Mouse (Mus musculus): ENCODE results near the gene Asb7. TPM values are rescaled to one million over a fixed set of nuclear protein-coding genes. Genes with fewer than 3 reads are reported as not detected.

The Asb7 gene
- total RNA-seq, 2 experiments from 2014 or later = 16.4 to 19.2 TPM

DNA sequence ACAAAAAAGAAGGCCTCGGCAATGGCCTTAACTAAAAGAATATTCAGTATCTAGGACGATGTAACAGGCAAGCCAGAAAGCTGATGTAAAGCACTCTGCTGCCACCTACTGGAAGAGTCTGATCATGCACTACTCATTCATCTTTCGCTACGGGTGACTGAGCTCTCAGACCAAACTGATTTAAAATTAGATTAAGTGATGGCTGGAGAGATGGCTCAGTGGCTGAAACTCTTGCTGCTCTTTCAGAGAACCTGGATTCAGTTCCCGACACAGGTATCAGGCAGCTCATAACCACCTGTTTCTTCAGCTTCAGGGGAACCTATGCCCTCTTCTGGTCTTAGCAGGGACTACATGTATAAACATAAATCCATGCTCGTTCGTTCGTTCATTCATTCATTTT lies 27.8 kb downstream of the Asb7 start:
- intact Hi-C loops (cut with DNase I) = loop anchor here (2.0 to 5.0 kb wide), 4 partner anchors 225 to 555 kb away; no protein-coding TSS in a partner anchor
- DNase-seq (ENCODE audit: extremely low spot score in 1 of 2, low spot score in 2 of 2) = peak; percentile 69 to 82

DNA sequence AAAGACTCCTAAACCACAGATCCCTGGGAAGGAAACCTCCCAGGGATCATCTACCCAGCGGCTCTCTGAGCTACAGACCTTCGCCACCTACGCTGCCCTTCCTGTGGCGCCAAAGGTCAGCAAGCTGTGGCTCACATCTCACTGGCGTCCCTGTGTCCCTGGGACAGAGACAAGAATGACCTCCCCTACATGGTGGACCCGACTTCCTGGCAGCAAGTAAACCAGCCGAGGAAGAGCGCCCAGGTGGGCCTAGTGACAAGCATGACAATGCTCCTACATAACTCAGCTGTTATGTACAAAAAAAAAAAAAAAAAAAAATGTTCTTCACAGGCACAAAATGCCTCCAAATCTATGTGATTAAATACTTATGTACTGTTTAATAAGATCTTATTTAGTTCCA lies 28.4 kb downstream of the Asb7 start:
- no peak for DNase-seq (ENCODE audit: extremely low spot score in 1 of 2, low spot score in 2 of 2)
- intact Hi-C loops (cut with DNase I) = loop anchor here (2.0 to 5.0 kb wide), 4 partner anchors 224 to 554 kb away; no protein-coding TSS in a partner anchor

DNA sequence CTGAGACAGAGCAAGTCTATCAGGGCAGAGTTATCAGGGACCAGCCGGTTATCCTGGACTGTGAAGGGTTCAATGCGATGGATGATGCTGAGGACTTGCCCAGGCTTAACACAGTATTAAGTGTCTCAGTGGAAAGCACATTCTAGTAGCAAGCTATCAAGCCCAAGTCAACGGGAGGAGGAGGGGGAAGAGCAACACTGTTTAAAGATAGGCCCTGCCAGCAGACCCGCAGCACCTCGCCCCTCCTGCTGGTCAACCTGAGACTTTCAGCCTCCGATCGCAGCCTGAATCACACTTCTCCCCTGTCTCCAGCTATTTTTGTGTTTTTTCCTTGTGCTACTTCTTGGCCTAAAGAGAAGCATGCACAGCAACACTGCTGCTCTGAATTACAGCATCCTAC lies 29.1 kb downstream of the Asb7 start:
- DNase-seq (ENCODE audit: extremely low spot score in 1 of 2, low spot score in 2 of 2) = no peak
- intact Hi-C loops (cut with DNase I) = loop anchor here (2.0 to 5.0 kb wide), 4 partner anchors 223 to 553 kb away; no protein-coding TSS in a partner anchor

DNA sequence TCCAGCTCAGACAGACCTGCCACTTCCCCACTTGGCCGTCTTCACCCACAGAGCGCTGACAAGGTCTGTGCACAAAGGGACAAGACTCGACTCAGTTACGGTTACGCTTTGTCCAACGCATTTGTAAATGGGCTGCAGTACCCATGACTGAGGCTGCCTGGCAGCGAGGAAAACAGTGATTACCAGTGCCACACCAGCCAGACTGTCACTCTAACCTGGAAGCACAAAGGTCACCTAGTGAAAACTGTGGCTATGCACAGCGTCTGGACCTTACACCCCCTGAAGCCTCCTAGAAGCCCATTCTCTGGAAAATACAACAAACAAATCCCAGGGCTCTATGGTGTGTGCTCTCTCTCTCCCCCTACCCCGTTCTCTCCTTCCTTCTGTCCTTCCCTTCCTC lies 33.9 kb downstream of the Asb7 start:
- no peak for DNase-seq (ENCODE audit: extremely low spot score in 1 of 2, low spot score in 2 of 2)
- intact Hi-C loops (cut with DNase I) = no loop called here

DNA sequence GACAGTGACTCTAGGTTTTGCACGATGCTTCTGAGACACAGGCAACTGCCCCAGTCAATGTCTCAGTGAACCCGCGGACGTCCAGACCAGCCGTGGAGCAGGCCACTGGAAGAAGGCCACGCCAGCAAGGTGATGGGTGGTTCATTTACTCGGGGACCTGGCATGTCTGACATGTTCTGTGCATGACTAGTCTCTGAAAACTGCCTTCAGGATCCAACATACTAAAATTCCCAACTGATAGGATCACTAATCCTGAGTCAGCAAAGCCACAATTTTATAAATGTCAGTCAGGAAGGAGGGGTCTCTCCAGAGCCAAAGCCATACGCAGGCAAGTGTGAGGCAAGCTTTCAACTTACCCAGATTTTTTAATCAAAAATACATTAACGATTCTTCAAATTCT lies 35.8 kb downstream of the Asb7 start:
- intact Hi-C loops (cut with DNase I) = no loop called here
- DNase-seq (ENCODE audit: extremely low spot score in 1 of 2, low spot score in 2 of 2) = no peak

DNA sequence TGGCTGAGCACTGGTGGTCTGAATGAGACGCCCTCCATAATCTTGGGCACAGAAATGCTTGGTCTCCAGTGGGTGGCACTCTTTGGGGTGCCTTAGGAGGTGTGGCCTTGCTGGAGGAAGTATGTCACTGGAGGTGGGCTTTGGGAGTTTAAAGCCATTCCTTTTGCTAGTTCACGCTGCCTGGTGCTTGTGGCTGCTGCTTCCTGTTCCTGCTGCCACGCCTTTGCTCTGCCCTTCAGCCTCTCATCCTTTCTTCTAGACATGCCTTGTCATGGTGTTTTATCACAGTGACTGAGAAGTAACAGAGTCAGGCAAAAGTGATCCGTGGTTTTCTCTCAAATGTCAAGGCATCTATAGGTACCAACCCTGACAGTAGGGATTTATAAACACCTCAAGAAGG lies 37.2 kb downstream of the Asb7 start:
- intact Hi-C loops (cut with DNase I) = no loop called here
- DNase-seq (ENCODE audit: extremely low spot score in 1 of 2, low spot score in 2 of 2) = no peak

DNA sequence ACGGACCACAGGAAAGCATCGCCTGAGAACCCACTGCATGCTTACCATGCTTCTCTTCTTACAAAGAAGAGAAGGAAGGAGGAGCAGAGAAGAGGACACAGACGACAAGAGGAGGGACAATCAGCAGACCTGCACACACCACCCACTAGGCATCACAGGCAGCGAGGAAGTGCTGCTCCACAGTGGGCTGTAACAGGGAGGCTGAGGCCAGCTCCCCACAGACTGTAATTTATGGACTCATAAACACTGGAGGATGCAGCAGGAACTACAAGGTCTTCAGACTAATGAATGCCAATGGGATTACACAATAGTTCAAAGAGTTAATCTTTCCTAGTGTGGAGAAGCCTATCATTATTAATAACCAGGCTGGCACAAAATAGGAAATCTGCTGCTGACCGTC lies 38.5 kb downstream of the Asb7 start:
- intact Hi-C loops (cut with DNase I) = no loop called here
- DNase-seq (ENCODE audit: extremely low spot score in 1 of 2, low spot score in 2 of 2) = no peak

DNA sequence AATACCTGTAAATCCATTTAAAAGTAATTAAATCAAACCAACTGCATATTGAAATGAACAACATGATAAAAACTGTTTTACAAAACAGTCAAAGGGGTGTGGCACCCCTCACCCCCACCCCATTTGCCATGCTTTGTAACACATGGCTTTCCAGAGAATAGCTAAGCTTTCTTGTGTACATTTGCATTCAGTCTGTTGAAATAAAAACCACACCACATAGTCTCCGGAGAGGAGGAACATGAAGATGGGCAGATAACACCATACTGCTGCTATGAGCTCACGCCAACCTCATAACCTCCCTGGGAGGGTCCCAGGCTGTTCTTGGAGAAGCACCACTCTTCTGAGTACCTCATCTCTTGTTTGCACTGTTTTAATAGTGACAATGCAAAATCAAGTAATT lies 40.2 kb downstream of the Asb7 start:
- intact Hi-C loops (cut with DNase I) = no loop called here
- DNase-seq (ENCODE audit: extremely low spot score in 1 of 2, low spot score in 2 of 2) = no peak

DNA sequence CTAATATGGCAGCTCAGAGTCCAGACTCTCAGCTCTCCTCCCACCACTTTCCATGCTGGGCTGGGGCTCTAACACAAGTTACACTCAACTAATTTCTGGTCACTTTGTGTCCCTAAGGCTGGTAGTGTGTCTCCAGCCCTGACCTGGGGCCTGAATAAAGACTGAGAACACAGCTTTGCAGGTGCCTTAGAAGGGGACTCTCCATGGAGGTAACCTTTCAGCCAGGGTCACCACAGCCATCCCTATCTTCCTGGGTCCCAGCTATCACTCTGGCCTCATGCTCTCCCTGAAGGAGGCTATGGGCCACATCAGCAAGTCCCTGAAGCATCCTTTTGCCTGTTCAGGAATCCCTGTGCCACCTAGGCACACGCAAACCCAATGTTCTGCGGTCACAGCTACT lies 43.7 kb downstream of the Asb7 start:
- DNase-seq (ENCODE audit: extremely low spot score in 1 of 2, low spot score in 2 of 2) = no peak
- intact Hi-C loops (cut with DNase I) = no loop called here

DNA sequence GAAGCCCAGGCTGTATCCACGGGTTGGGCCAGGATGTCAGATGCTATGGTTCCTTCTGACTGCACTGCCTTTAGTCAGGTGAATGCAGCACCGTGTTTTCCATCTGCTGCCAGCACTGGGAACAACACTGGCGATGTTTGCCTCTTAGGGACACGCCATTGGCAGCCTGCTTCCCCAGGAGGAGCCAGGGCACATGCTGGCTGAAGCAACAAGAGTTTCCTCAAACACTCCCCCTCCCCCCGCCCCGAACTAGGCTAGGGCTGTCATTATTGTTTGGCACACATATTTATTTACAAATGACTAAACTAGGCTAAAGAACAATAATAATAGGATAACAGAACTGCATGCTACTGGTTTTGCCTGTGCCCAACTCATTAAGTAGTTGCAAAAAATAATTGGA lies 56.0 kb downstream of the Asb7 start:
- no peak for DNase-seq (ENCODE audit: extremely low spot score in 1 of 2, low spot score in 2 of 2)
- intact Hi-C loops (cut with DNase I) = no loop called here

DNA sequence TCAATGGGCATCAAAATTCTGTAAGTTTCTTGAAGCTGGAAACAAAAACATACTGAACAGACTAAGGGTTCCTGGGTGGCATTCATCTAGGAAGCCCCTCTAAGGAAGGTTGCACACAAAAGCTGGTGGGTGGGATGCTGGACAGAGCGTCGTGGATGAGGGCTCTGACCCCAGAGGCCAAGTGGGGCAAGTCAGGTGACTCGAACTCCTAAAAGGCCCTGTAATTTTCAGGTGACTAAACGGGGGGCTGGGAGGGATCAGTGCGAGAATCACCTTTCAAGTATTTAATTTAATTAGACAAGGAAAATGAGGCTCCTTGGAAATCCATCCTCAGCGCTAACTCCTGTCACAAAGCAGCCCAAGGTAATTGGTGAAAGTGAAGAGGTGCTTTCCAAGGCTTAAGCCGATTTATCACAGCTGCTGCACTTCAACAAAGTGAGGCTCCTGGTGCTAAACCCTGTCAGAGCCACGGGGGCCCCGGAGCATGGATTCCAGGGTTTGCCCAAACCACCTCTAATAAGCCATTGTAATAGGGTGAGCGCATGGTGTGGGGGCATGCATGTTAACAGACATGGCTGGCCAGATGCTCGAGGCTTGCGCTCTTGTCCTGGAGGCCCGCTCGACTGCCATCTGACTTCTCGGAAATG lies 59.1 kb downstream of the Asb7 start:
- intact Hi-C loops (cut with DNase I) = no loop called here
- no peak for DNase-seq (ENCODE audit: extremely low spot score in 1 of 2, low spot score in 2 of 2)

DNA sequence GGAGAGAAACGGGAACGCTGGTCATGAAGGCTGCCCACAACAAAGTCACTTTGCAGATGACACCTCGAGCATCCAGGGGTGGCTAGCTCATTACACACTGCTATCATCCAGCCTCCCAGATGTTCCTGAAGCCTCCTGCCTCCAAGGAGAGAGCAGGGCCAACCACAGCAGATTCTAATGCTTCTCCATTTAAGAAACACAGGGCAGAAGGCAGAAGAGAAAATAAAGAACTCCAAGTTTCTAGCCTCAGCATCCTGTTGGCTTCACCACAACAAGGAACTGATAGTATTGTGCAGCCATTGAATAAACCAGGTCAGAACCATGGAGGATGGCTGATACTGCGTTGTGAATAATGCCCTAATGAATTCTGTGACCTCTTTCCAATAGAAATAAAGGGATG lies 60.0 kb downstream of the Asb7 start:
- no peak for DNase-seq (ENCODE audit: extremely low spot score in 1 of 2, low spot score in 2 of 2)
- intact Hi-C loops (cut with DNase I) = no loop called here

DNA sequence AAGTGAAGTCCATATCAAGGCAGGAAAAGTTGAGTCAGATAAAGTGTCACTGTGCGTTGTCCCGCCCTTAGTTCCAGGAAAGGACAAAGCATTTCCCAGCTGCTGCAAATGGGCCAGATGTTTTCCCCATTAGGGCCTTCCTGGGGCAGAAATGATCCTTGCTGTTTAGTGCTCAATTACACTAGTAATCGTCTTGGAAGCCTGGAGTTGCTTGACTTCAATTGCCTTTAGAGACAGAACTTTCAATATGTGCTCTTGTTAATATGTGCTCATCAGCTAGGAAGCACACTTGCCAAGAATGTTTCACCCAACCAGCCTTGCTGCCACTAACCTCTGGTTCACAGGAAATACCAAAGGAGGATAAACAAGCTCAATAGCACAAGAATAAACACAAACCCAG lies 66.0 kb downstream of the Asb7 start:
- intact Hi-C loops (cut with DNase I) = no loop called here
- DNase-seq (ENCODE audit: extremely low spot score in 1 of 2, low spot score in 2 of 2) = no peak

DNA sequence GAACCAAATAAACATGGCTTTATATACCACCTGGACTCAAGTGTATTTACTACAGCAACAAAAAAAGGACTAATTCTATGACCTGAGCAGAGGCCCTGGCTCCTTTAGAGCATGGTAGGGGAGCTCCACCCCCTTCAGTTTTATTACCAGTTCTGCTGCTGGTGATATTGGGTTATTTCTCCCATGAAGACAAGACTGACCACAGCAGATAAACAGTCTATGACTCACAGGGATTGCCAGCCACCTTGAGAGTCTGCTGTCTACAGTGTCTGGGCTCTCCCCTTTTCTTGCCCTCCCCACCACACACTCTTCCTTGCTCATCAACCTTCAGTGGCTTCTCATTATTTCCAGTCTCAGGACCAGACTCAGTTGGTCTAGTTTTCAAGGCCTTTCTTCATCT lies 87.5 kb downstream of the Asb7 start:
- DNase-seq (ENCODE audit: extremely low spot score in 1 of 2, low spot score in 2 of 2) = no peak
- intact Hi-C loops (cut with DNase I) = no loop called here

DNA sequence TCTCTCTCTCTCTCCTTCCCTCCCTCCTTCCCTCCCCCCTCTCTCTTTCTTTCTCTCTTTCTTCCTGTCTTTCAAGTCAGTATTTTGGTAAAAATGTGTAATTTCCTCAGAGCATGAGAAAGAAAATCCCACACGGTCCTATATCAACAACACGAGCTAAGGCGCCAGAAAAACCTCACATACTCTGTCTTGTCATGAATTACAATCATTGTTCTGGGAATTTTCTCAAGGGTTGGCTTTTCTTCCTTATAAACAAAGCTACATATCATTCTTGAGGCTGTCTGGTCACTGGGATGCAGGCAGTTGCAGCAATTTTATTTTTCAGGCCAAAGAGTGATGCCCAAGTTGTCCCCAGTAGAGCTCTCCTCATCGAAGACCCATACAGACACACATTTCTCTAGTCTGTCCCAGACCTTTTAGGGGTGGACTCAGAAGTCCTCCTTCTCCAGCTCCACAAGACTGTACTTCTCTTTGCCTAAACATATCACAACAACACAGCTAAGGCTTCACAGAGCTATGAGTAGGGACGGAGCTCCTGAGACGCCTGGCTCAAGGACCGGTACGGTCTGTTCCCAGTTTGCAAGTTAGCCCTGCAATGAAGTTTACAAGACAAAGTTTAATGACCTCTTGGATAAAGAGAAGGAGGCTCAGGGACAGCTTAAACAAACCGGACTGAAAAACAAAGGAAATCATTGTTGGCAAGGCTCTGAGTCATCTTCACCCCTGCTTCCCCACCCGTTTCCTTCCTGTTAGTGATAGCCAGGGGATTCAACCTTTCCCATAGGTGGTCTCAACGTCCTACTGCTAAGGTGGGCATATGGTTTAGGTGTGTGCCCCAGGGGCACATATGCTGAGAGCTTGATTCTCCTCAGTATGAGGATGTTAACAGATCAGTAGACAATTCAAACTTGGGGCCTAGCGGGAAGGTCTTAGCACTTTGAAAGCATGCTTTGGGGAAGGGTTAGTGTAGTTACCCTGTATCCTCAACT lies 88.5 kb downstream of the Asb7 start:
- no peak for DNase-seq (ENCODE audit: extremely low spot score in 1 of 2, low spot score in 2 of 2)
- intact Hi-C loops (cut with DNase I) = no loop called here

DNA sequence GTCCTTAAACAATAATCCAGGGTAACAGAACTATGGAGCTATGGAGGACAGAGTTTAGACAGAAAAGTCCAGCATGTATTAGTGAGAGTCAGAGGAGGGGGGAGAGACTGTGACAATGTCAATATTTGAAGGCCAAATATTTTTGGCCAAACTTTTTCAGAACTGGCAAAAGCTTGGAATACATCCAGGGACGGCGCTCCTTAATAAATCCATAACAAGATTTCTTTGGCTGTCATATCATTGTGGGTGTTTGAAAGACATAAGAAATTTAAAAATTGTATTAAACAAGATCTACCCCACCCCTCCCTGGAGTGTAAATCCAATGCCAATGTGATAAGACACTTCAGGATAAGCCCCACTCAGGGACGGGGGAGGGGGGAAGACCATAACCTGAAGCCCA lies 89.3 kb downstream of the Asb7 start:
- intact Hi-C loops (cut with DNase I) = no loop called here
- no peak for DNase-seq (ENCODE audit: extremely low spot score in 1 of 2, low spot score in 2 of 2)

DNA sequence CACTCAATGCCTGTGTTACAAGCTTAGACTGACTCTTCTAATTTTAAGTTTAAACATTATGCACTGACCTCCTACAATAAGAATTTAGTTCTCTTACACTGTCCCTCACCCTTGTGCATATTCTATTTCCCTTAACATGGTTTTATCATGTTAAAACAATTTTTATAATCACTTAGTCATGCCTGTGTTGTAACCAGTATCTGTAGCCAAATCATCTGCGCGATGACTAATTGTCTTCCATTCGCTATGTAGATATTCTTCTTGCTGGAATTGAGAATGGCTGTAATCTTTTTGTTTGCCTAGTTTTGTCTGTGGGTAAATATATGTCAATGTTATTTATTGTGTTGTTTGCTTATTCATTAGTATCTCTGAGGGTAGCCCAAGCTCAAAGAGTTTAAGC lies 91.5 kb downstream of the Asb7 start:
- DNase-seq (ENCODE audit: extremely low spot score in 1 of 2, low spot score in 2 of 2) = no peak
- intact Hi-C loops (cut with DNase I) = no loop called here
